Mouse (Mus musculus) cerebellum, adult 2 months (tissue): Measurements from ENCODE around the gene Zbtb5.

Experiments used
- CTCF ChIP-seq: fragments of 200-500 bp; IDR thresholded peaks from 2 replicates; pipeline ENCODE4 v1.5.1; 2011; ENCODE audit warnings: low read depth, mild to moderate bottlenecking, control low read depth, low read length, moderate library complexity, borderline replicate concordance; ENCODE audit not compliant: insufficient read depth
- POLR2A ChIP-seq: fragments of 200-500 bp; IDR thresholded peaks from 2 replicates; pipeline ENCODE4 v1.6.1; 2011; ENCODE audit warnings: low read length, control low read depth, borderline replicate concordance; ENCODE audit not compliant: insufficient read depth

GRCm38 (mm10) chr4:44958776-44959175, 53.4 kb downstream of the Zbtb5 start:
- TF ChIP-seq CTCF: no peak
- no peak for TF ChIP-seq POLR2A
